Mouse (Mus musculus): ENCODE results near the gene Zmat1. TPM values are rescaled to one million over a fixed set of nuclear protein-coding genes. Genes with fewer than 3 reads are reported as not detected.

Gene Zmat1
- total RNA-seq, 2 experiments from 2014 or later, result 9.5 to 10.7 TPM

- no peak overlapping the region for H3K4me3 ChIP-seq
- no peak overlapping the region for H3K27ac ChIP-seq
- intact Hi-C loops (cut with DNase I), result loop anchor here (1.0 kb wide), 1 partner anchor 195 kb away; no protein-coding TSS in a partner anchor
- peak; percentile 8 to 16 for DNase-seq (ENCODE audit: extremely low spot score in 1 of 2, low spot score in 2 of 2)
- peak; percentile 73 for TF ChIP-seq CTCF (IDR thresholded peaks at IDR 0.05)
These were observed 84.0 kb downstream of the Zmat1 start for GRCm38 (mm10) chrX:134925058-134925457.

DNA sequence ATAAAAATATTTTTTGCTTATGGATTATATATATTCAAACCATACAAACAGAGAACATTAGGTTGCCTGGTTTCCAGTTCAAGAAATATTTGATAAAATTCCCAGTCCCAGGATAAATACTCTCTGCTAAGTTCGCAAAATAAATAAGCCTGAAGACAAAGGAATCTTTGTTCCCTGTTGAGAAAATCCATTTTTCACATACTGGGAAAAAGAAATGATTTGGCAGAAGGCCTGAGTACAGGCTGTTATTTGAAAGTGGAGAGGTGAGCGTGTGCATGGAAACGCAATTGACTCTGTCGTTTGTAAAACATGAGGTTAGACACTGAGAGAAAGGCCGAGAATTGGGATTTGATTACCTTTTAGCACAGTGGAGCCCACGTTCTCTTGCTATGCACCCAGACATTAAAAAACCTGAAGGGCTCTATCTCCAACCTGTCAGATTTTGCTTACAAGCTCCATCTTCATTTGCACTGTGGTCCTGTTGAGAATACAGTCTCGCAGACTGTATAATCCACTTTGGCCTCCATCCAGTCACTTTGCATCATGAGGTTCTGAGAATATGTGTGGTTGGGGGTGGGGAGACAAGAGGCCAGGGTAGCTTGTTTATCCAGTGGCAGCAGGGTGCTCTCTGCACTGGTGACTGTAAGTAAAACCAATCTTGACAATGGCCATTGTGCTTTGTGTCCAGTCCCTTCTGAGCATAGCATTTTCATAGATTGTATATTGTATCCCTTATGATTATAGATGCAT is 85.2 kb downstream of the Zmat1 start:
- Histone ChIP-seq H3K4me3 (no peak overlapping the region), H3K27ac (no peak overlapping the region)
- DNase-seq (ENCODE audit: extremely low spot score in 1 of 2, low spot score in 2 of 2), result no peak
- TF ChIP-seq CTCF (IDR thresholded peaks at IDR 0.05), result no peak
- intact Hi-C loops (cut with DNase I), result no loop called here

Other genes with a start within 250 kb of the Zmat1 start
- 10 to 100 TPM; 76.6 to 82.7 TPM for gene Armcx2, start 200.0 kb downstream of the Zmat1 start, total RNA-seq (2021)
- not detected for gene Nxf2, start 44.5 kb downstream of the Zmat1 start, total RNA-seq (2021)
- not detected for gene Gm15023, start 168.4 kb upstream of the Zmat1 start, total RNA-seq (2021)
- gene Tceal6, start 201.5 kb upstream of the Zmat1 start, total RNA-seq (2021), result 100 to 1,000 TPM in 1 of 2 experiments, 10 to 100 TPM in 1; 93.6 to 107 TPM